Mouse (Mus musculus) cerebellum, adult 9-11 months (tissue): ENCODE measurements at regions not wholly inside any gene's neighbourhood (a gene's known extent, or its start where the extent isn't known, plus 50 kb on each side); places are given as distances from the start of the nearest gene placed in this dataset.

Experiments
- DNase-seq: peaks from one replicate; pipeline ENCODE4 v3.0.0; 2022

DNA sequence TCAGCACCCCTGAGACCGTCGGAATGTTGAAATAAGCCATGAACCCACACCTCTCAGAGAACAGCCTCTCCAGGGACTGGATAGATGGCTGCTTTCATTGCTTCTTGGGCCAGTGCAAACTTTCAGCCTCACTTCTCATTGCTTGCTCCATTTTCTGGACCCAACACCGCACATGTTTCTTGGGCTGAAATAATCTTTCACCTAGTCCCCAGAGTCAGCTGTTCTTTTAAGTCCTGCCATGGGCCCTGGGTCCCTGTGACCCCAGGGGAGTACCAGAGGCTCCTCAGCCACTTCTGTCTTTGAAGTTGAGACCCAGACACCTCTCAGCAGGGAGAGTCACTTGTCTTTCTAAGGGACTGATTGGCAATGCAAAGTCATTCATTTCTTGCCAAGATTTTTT lies 201.4 kb downstream of the Fndc1 start:
- no peak for DNase-seq

GRCm38 (mm10) chr17:7623392-7623791 lies 203.7 kb downstream of the Fndc1 start:
- DNase-seq = no peak

- DNase-seq = no peak
Observed at GRCm38 (mm10) chr17:7621262-7621661, 205.8 kb downstream of the Fndc1 start.

- DNase-seq = no peak
Observed at GRCm38 (mm10) chr17:7620166-7620565, 206.9 kb downstream of the Fndc1 start.

DNA sequence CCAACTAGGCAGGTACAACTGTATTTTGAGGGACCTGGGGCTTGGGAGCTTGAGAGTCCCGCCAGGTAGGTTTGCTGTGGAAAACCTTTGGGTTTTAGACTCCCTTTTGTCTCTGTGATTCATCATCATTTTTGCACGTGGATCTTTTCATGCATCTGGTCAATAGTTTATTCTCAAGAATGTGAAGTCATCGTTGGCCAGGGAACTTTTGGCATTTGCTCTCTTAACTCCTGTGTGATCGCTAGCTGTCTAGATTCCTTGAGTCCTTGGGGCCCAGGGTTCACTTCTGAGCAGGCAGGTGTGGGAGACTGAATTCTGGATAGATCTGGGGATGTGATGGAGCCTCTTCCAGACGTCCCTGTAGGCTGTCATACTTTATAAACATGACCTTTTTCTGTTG lies 207.5 kb downstream of the Fndc1 start:
- no peak for DNase-seq

DNA sequence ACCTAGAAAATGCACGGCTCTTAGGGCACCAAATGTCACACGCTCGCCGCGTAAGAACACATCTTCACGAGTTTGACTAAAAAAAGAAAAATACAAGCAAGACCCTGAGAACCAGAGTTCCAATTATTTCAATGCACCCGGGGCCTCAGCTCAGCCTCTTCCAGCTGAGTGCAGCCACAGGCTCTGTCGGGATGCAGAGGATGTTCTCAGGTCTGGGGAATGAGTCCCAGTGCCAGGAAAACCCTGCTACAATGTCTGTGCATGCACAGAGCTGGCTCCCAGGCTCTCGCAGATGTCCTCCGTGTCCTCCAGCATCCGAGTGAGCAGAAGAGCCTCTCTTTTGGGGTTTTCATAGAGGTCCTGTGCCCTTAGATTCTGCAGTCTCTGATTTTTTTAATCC lies 219.1 kb downstream of the Fndc1 start:
- DNase-seq = no peak

GRCm38 (mm10) chr17:7607431-7607830 lies 219.7 kb downstream of the Fndc1 start:
- no peak for DNase-seq

GRCm38 (mm10) chr17:7604813-7605504 lies 219.7 kb upstream of the Unc93a2 start:
- no peak for DNase-seq

DNA sequence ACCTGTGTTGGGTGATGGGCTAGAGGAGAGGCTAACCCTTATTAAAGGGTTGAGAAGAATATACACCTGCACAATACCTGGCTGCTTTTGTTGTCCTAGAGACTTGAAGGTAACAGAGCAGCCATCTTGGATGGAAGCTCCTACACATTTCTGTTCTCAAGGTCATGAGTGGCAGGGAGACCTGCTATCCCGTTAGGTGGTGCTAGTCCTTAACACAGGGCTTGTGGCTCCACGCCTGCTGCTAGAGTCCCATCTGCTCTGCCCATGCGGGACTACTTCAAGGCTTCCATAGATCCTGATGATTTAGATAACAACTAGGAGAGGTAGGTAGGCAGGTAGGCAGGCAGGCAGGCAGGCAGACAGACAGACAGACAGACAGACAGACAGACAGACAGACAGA lies 218.8 kb upstream of the Unc93a2 start:
- DNase-seq = no peak

DNA sequence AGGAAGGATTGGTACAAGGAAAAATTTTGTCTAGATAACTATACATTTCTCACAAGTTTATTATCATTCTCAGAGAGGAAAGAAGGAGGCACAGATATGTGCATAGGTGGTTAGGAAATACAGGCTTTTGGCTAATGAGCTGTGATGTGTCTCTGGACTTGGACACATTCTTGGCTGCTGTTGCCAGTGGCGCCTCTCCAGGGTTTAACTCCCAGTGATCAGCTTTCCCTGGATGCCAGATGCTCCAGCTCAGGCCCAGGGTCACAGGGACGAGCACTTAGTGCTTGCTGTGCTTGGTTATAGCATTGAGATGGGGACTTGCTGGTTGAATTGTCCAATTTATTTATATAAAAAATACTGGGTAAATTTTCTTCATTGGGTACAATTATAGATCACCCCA lies 215.3 kb upstream of the Unc93a2 start:
- DNase-seq = no peak

- no peak for DNase-seq
Observed at GRCm38 (mm10) chr17:7597481-7597880, 212.2 kb upstream of the Unc93a2 start.

GRCm38 (mm10) chr17:7594801-7595200 lies 209.5 kb upstream of the Unc93a2 start:
- no peak for DNase-seq

GRCm38 (mm10) chr17:7592491-7592890 lies 207.2 kb upstream of the Unc93a2 start:
- DNase-seq = no peak

- no peak for DNase-seq
Observed at GRCm38 (mm10) chr17:7582866-7583398, 197.7 kb upstream of the Unc93a2 start.

GRCm38 (mm10) chr17:7579031-7579430 lies 193.8 kb upstream of the Unc93a2 start:
- no peak for DNase-seq

DNA sequence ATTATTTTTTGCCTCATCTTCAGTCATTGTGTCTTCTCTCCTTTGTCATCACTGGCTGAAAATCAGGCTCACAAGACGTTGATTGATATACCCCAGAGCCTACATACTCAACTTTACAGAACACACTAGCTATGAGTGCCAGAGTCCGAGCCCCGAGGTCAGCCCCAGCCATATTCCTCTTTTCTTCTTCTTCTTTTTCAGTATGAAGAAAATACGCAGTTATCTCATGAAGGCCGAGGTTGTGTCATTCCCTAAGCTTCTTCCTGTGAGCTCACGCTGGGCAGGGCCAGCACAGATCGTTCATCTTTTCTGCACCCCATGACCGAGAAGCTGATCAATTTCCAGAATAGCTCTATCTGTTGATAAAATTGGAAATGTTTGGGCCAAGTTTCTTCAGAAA lies 192.7 kb upstream of the Unc93a2 start:
- no peak for DNase-seq

DNA sequence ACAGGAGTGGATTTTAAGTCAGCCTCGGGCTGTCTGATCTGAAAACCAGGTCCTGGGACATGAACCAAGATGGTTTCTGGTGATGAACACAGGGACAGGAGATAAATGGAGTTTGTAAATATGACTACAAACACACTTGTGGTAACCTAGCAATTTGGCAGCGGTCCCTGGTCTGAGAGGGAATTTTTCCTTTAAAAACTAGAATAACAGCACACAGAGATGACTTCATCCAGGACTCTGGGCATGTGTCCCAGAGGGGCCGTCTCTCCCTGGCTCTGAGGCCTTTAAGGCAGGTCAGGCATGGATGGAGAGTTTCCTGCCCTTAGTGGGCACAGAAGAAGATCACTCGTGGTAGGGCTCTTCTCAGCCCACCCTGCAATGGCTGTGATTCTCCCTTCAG lies 192.0 kb upstream of the Unc93a2 start:
- peak; percentile 2 for DNase-seq

- no peak for DNase-seq
Observed at GRCm38 (mm10) chr17:7571481-7571880, 186.2 kb upstream of the Unc93a2 start.

DNA sequence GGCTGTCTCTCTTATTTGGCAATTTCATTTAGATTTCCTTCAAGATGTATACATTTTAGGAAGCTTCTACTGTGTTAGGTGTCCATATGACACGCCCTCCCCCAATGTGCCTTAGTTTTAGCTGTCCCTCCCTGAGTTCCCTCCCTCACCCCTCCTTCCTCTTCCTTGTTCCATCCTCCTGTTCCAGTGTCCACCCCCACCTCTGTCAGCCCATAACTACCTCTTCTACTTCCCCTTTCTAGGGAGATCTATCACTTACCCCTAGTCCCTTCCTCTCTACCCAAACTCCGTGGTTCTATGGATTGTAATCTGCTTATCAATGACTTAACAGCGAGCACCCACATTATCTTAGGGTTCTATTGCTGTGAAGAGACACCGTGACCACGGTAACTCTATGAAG lies 183.2 kb upstream of the Unc93a2 start:
- DNase-seq = no peak

DNA sequence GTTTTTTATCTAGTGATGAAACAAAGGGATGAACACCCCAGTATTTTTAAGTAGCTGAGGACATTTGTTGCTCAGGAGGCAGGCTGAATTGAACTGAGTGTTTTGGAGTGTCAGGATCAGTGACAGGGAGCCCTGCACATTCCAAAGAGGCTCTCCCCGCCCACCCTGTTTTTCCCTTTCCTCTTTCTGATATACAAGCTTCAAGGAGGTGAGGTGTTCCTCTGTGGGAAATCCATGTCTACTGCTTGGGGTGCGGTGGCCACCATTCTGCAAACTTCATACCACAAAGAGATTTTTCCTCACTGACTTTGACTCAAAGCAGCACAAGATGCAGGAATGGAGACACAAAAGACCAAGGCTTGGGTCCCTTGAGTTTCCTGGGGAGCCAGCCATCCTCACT lies 180.5 kb upstream of the Unc93a2 start:
- DNase-seq = no peak

DNA sequence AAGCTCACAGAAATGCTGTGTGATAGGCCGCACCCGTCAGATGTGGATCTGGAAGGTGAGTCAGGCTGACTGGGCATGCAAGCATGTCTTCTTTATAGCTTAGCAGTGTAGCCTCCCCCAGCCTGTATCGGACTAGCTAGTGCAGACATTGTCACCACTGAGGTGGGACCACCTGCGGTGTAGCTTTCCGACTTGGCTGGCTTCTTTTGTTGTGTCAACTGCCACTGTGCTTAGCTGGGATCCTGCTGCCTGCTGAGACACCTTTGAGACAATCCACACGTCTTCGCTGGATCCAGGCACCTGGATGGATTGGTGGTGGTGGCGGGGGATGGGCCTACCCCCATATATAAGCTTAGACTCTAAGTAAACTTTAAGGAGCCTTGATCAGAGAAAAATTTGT lies 177.7 kb upstream of the Unc93a2 start:
- DNase-seq = no peak

DNA sequence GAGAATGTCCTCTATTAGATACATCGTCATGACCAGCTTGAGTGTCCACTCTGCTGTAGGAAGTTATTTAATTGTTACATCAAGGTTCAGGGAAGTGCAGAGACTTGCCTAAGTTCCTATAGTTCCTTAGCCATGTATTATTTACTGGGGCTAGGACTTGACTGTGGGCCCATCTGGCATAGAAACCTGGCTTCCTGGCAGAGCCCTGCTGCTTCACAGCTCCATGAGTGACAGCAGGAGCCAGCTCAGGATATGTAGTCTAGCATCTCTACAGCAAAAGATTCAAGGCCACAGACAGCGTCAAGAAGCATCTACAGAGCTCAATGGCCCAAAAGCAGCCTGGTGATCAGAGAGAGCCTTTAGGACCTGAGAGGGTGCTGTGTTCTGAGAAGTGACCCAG lies 163.2 kb upstream of the Unc93a2 start:
- no peak for DNase-seq

GRCm38 (mm10) chr17:7538402-7539087 lies 153.3 kb upstream of the Unc93a2 start:
- DNase-seq = no peak

DNA sequence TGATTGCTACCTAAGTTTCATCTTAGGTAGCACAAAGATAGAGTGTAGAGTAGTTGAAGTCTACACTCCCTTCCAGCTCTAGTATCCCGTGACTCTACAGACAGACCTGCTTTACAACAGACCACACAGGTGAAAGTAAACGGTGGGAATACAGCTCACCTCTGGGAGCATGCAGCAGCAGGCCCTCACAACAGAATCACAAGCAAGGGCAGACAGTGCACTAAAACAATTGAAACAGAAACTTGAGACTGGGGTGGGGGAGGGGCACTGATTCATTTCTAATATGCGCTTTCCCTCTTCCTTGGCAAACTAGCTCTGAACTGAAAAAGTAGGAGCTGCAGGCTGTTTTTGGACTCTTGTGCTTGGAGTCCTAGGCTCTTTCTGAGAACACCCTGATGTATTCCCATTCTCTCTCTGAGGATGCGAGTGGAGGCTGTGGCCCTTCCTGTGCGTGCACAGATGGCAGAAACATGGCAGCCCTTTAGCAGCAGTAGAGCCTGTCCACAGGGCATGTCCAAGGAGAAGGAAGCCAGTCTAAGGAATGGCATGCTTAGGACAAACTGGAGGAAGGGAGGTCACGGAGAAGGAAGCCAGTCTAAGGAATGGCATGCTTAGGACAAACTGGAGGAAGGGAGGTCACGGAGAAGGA lies 152.5 kb upstream of the Unc93a2 start:
- DNase-seq = no peak
